Mouse (Mus musculus) G1E (cell line): ENCODE data around the gene Gpatch8. TPM values are rescaled to one million over a fixed set of nuclear protein-coding genes. Genes with fewer than 3 reads are reported as not detected.
"Not testable (repeated sequence)": the region's sequence is repeated elsewhere in the genome, so short reads cannot be mapped to it uniquely, and the experiment has no call there.

Source experiments
- ATAC-seq: 2 replicates; pipeline ENCODE4 v1.8.0; 2016; ENCODE audit warnings: mild to moderate bottlenecking; ENCODE audit not compliant: insufficient number of reproducible peaks, poor library complexity, low FRiP score, severe bottlenecking; ENCODE audit errors: extremely low read depth
- DNase-seq: peaks from one replicate; pipeline ENCODE4 v3.0.0; 2012; ENCODE audit warnings: low spot score
- H3K27me3 ChIP-seq: 2 replicates; pipeline ENCODE4 v1.6.1; 2012; ENCODE audit warnings: mild to moderate bottlenecking, low read length, inconsistent platforms; ENCODE audit not compliant: insufficient read depth
- H3K36me3 ChIP-seq: replicated peaks from 2 replicates; pipeline ENCODE3; 2012; ENCODE audit warnings: mild to moderate bottlenecking, inconsistent platforms
- H3K4me1 ChIP-seq: 2 replicates; pipeline ENCODE4 v1.6.1; 2012; ENCODE audit warnings: low read depth, low read length, inconsistent platforms, mixed read lengths; ENCODE audit not compliant: insufficient read depth
- H3K4me3 ChIP-seq: 2 replicates; pipeline ENCODE4 v1.5.1; 2012; ENCODE audit warnings: low read depth, mild to moderate bottlenecking, inconsistent platforms, low read length, moderate library complexity, mixed read lengths
- H3K9me3 ChIP-seq: replicated peaks from 2 replicates; pipeline ENCODE4 v1.6.1; 2012; ENCODE audit warnings: inconsistent platforms
- CTCF ChIP-seq: IDR thresholded peaks from 2 replicates; pipeline ENCODE4 v1.5.1; 2012; ENCODE audit warnings: low read depth, low read length, inconsistent platforms, mixed read lengths
- GATA1 ChIP-seq: IDR thresholded peaks from 2 replicates; pipeline ENCODE4 v1.6.1; 2012; ENCODE audit warnings: borderline replicate concordance, low read length, inconsistent platforms, mixed read lengths
- GATA2 ChIP-seq: IDR thresholded peaks from 2 replicates; pipeline ENCODE4 v1.6.1; 2012; ENCODE audit warnings: low read depth, low read length, inconsistent platforms, borderline replicate concordance
- POLR2AphosphoS5 ChIP-seq: IDR thresholded peaks from 2 replicates; pipeline ENCODE4 v1.6.1; 2012; ENCODE audit warnings: low read depth, low read length, inconsistent platforms; ENCODE audit not compliant: insufficient replicate concordance
- TAL1 ChIP-seq: conservative IDR thresholded peaks from 2 replicates; pipeline ENCODE4 v1.6.1; 2012; ENCODE audit warnings: low read depth, low read length, inconsistent platforms, mixed read lengths
- polyA plus RNA-seq: library from polyadenylated mRNA; stranded (reverse); fragments of >175 nt; gene quantifications from 2 replicates; pipeline ENCODE4 v1.2.3, GENCODE M21; 2012
- total RNA-seq, 2 experiments: library from RNA; stranded (forward) in 1 of 2; stranded (reverse) in 1 of 2; fragments of 200-1000 nt in 1 of 2; fragments of >200 nt in 1 of 2; fragmentation: Nextera tagmentation in 1 of 2; gene quantifications; 2 replicates each; pipeline ENCODE4 v1.2.3; 2014 to 2017

The Gpatch8 gene
- total and polyA plus RNA-seq, 3 experiments: 16.1 to 69.2 (median 26.0) TPM

DNA sequence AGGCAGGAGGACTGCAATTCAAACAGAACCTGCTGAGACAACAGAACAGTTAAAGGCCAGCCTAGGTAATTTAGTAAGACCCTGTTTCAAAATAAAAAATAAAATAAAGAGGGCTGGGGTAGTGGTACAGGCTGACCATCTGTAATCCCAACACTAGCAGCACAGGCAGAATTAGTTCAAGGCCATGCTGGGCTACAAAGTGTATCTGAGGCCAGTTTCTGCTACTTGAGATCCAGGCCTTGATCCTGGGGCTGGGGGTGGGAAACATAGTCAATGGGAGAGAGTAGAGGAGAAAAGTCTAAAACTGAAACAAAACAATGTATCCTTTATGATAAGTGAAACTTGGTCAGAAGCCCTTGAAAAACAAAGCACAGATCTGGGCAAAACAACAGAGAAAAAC is 5.0 kb downstream of the Gpatch8 start:
- peaks cover 22% of the 10 kb centered on the region for H3K4me1 ChIP-seq
- ATAC-seq (no peak), DNase-seq (no peak)
- peaks cover 33% of the 10 kb centered on the region for H3K36me3 ChIP-seq
- TF ChIP-seq GATA1 (no peak), POLR2AphosphoS5 (no peak), GATA2 (no peak), TAL1 (no peak)
- no peak overlapping the region for H3K4me3 ChIP-seq
- no peaks in the 10 kb centered on the region for H3K27me3 ChIP-seq
- no peaks in the 10 kb centered on the region for H3K9me3 ChIP-seq

DNA sequence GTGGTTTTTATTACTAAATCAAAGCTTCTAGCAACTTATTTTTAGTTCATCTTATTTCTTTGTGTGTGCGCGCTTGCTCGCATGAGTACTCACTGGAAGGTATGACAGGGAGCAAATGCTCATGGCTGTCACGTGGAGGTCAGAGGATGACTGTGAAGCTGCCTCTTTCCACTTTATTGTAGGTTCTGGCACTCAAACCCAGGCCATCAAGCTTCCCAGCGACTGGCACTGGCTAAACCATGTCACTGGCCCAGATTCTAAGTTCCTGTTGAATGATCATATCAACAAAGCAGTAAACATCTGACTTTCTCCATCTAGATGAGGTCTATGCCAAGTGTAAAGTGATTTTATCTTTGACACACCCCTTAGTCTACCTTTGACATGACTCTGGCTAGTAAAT is 14.7 kb downstream of the Gpatch8 start:
- H3K4me1 ChIP-seq: peaks cover 7% of the 10 kb centered on the region; the same call in 1 of the 2 replicates
- H3K9me3 ChIP-seq: no peaks in the 10 kb centered on the region
- TF ChIP-seq GATA2 (no peak), GATA1 (no peak), POLR2AphosphoS5 (no peak)
- no peaks in the 10 kb centered on the region for H3K27me3 ChIP-seq
- H3K36me3 ChIP-seq: peaks cover 59% of the 10 kb centered on the region
- H3K4me3 ChIP-seq: no peak overlapping the region
- DNase-seq (no peak), ATAC-seq (no peak)

DNA sequence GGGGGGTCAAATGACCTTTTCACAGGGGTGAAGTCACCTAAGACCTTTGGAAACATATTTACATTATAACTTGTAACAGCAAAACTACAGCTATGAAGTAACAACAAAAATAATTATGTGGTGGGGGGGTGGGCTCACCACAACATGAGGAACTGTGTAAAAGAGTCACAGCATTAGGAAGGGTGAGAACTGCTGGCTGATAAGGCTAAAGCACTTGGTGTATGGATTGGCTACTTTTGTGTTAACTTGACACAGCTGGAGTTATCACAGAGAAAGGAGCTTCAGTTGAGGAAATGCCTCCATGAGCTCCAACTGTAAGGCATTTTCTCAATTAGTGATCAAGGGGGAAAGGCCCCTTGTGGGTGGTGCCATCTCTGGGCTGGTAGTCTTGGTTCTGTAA is 15.9 kb downstream of the Gpatch8 start:
- not testable (repeated sequence) for H3K27me3 ChIP-seq
- peaks cover 59% of the 10 kb centered on the region for H3K36me3 ChIP-seq

DNA sequence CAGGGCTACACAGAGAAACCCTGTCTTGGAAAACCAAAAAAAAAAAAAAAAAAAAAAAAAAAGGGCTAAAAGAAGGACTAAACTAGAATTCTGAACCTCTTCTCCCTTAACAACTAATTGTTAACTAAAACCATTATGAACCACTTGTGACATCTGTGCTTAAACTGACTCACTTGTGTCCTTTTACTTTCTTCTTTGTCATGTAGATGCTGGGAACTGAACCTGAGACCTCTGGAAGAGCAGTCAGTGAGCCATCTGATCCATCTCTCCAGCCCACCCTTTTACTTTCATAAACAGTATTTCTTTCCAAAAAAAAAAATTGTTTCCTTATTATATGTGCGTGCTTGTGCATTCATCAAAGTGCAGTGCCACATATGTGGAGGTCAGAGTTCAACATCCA is 16.5 kb downstream of the Gpatch8 start:
- DNase-seq: no peak
- peaks cover 57% of the 10 kb centered on the region for H3K36me3 ChIP-seq
- no peaks in the 10 kb centered on the region for H3K27me3 ChIP-seq
- H3K4me3 ChIP-seq: no peak overlapping the region
- no peak for ATAC-seq
- TF ChIP-seq POLR2AphosphoS5 (no peak), GATA1 (no peak), CTCF (no peak), TAL1 (no peak), GATA2 (no peak)
- H3K9me3 ChIP-seq: no peaks in the 10 kb centered on the region
- H3K4me1 ChIP-seq: peaks cover 7% of the 10 kb centered on the region; the same call in 1 of the 2 replicates

More for the DNA sequence above, 15.9 kb downstream of the Gpatch8 start:
- not testable (repeated sequence) for H3K9me3 ChIP-seq, ATAC-seq, H3K4me1 ChIP-seq, H3K4me3 ChIP-seq, DNase-seq

DNA sequence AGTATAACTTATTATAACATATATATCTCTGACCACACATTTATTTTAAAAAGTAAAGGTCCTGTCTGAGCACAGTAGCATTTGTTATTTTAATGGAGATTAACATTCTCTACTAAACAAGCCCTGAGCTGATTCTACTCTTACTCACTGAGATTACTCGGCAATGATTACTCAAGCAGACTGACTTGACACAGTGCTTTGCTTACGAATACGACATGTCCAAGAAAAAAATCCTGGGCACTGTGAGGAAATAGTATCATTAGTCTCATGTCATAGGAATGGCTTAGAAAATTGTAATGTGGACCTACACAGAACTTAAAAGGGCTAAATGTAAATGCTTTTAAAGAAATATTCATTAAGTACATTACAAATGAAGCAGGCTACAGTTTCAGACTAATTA is 20.0 kb downstream of the Gpatch8 start:
- TF ChIP-seq CTCF: no peak
- TF ChIP-seq GATA1: no peak
- TF ChIP-seq POLR2AphosphoS5: no peak
- no peak for TF ChIP-seq TAL1
- TF ChIP-seq GATA2: no peak
- H3K4me3 ChIP-seq: no peak overlapping the region
- H3K4me1 ChIP-seq: peaks cover 3% of the 10 kb centered on the region; the same call in 1 of the 2 replicates
- H3K27me3 ChIP-seq: no peaks in the 10 kb centered on the region
- ATAC-seq: no peak
- no peak for DNase-seq
- no peaks in the 10 kb centered on the region for H3K9me3 ChIP-seq
- peaks cover 48% of the 10 kb centered on the region for H3K36me3 ChIP-seq

DNA sequence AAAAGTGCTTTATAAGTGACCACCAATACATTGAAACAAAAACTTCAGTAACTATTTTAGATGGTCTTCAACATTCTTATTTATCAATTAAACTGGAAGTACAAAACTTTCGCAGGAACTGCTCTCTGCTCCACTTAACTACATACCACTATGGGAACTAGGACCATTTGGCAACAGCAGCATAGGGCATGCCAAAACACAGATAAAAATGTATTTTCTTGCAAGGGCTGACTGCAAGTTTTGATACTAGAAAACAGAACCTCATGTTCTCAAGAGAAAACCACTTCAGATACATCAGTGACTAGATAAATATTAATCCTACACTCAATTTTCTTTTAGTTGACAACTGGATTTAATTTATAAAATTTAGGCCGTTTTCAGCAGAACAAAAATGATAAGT is 22.1 kb downstream of the Gpatch8 start:
- Histone ChIP-seq H3K9me3 (no peaks in the 10 kb centered on the region), H3K27me3 (no peaks in the 10 kb centered on the region), H3K36me3 (peaks cover 47% of the 10 kb centered on the region), H3K4me1 (peaks cover 3% of the 10 kb centered on the region; the same call in 1 of the 2 replicates), H3K4me3 (no peak overlapping the region)
- no peak for TF ChIP-seq GATA2
- no peak for TF ChIP-seq GATA1
- TF ChIP-seq POLR2AphosphoS5: no peak
- DNase-seq (no peak), ATAC-seq (no peak)

DNA sequence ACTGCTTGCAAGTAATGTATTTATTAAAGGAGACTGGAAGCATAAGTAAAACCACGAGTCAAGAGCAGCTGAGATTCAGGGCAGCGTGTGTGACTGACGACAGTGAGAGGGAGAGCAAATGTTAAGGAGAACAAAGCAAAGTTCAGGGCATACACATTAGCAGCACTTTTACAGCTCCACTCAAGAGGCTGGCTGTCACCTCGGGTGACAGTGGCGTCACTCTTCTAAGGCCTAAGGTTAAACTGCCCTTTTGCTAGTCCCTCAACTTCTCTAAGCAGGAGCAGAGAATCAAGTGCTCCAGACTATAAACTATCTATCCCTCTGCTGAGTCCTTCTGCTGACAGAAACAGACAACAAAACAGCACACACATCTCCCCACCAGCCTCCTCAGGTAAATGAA is 24.8 kb downstream of the Gpatch8 start:
- H3K36me3 ChIP-seq: peaks cover 35% of the 10 kb centered on the region
- ATAC-seq: no peak
- no peaks in the 10 kb centered on the region for H3K27me3 ChIP-seq
- no peak overlapping the region for H3K4me3 ChIP-seq
- TF ChIP-seq GATA1: no peak
- TF ChIP-seq CTCF: no peak
- TF ChIP-seq POLR2AphosphoS5: no peak
- TF ChIP-seq GATA2: no peak
- no peak for TF ChIP-seq TAL1
- no peaks in the 10 kb centered on the region; the same call in 1 of the 2 replicates for H3K4me1 ChIP-seq
- no peak for DNase-seq
- no peaks in the 10 kb centered on the region for H3K9me3 ChIP-seq
